Mouse (Mus musculus) cortical plate, adult 2 months (tissue): ENCODE measurements at regions not wholly inside any gene's neighbourhood (a gene's known extent, or its start where the extent isn't known, plus 50 kb on each side); places are given as distances from the start of the nearest gene placed in this dataset.

Source experiments
- CTCF ChIP-seq: fragments of 200-500 bp; IDR thresholded peaks from 2 replicates; pipeline ENCODE4 v1.5.1; 2011; ENCODE audit warnings: mild to moderate bottlenecking, control low read depth, low read length; ENCODE audit not compliant: insufficient read depth; ENCODE audit errors: extremely low read depth
- POLR2A ChIP-seq: fragments of 200-500 bp; IDR thresholded peaks from 2 replicates; pipeline ENCODE4 v1.6.1; 2011; ENCODE audit warnings: mild to moderate bottlenecking, low read length, control low read depth; ENCODE audit not compliant: insufficient read depth; ENCODE audit errors: extremely low read depth

DNA sequence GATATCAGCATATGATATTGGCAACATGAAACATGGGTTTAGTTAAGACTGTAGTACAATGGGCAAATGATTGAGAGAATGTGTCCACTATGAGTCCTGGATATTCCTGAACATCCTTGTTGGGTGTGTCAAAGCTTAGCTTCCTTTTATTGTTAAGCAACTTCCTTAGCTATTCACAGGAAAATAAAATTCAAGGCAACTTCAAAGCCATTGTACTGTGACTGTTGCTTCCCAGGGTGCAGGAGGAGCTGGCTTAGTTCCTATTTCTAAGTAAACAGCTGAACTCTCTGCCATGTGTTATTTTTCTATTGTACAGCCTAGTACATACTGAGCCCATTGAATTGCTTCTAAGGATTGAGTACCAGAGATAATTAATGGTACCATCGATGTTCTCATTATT lies 87.0 kb upstream of the Htr2a start:
- TF ChIP-seq CTCF (no peak), POLR2A (no peak)
